Mouse (Mus musculus) frontal cortex, postnatal 25 days (tissue): ENCODE measurements at regions not wholly inside any gene's neighbourhood (a gene's known extent, or its start where the extent isn't known, plus 50 kb on each side); places are given as distances from the start of the nearest gene placed in this dataset.

Experiments used
- DNase-seq, 2 experiments: peaks; one replicate each; pipeline ENCODE4 v3.0.0; 2022; ENCODE audit warnings: low spot score in 2 of 2

DNA sequence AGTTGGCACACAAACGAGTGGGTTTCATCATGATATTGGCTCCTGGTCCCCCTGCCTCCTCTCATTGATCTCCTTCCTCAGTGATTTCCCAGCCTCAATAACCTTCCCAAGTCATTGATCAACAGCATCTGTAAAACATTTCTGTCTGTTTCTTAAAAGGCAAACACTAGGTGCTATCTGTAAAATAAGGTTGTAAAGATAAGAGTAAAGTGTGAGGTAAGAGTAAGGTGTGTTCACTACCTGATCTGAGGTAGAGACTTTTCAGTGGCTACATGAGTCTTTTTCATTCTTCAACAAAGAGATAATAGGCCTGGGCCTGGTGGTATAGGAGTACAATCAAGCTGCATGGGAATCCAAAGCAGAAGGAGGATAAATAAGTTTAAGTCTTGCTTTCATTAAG is 55.7 kb downstream of the Plk2 start:
- DNase-seq, result no peak

DNA sequence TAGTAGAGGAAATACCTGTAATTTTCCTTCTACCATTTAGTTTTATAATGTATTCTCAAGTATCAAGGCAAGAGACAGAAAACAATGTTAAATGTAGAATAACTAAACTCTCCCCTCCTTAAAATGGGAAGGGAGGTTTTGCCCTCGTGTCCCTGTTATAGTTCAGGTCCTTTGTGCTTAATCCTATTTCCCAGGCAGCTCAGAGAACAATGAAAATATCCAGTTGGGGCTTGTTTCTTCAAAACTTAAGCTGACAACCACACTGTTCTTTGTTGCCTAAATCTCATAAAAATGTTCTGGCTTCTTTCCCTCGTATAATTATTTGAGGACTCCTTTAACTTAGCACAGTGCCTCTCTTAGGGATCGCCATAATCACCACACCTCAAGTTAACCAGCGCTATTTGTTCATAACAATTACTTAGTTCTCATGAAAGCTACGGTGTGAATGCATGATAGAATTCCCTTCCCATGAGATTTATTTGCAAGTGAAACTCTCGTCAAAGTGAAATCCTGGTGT is 57.2 kb downstream of the Plk2 start:
- no peak for DNase-seq

DNA sequence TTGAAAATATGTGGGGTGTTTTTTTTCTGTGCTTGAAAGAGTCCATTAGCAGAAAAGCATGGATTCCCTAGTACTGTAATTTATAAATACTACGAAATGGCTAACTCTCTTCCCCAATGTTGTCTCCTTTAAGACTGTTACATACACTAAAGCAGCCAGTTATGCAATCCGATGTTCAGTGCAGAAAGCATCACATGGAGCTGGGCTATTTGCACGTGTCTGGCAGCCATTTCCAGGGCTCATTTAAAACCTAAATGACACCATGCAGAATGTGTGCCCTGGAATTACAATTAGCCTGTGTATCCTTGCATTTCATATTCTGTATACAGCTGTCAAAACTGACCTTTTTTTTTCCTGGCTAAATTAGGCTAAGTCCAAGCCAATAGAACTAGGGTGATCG is 60.2 kb downstream of the Plk2 start:
- DNase-seq, result no peak

DNA sequence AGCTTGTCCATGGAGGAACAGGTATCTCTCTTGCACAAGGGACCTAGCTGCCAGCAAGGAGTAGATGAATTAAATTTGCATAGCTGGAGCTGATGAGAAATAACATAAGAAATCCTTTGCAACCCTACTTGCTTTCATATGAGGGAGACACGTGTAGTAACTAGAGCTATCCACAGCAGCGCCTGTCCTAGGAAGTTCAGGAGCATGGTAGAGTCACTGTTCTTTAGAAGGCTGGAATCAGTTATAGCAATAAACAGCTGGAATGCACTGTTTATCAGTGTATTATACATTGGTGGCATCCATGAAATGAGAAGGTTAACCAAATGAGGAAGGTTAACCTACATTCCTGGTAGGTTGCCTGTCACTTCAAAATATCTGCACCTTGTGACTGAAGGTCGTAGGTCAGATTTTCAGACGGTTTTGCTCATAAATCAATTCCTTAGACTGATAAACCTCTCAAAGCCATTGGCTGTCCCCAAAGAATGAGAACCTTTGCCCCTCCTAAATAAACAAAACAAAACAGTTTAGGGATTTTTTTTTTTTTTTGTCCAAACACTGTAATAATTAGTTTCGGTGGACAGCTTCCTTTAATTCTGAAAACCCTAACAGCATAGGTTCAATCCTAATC is 60.8 kb downstream of the Plk2 start:
- no peak for DNase-seq

DNA sequence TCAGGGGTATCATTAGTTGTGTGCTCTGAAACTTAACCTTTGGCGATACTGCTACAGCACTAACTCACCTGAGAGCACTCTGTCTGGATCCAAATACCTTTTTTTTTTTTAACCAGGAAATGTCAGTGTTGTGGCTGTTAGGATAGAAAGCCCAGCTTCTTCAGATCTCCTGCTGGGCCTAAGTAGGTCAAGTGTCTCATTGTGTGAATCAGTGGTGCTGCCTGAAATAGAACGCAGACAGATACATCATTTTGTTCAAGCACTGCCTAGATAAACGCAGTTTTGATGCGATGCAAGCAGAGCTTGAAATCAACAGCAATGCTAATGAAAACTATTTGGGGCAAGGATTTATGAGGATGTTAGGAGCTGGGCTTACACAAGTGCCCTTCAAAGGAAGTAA is 63.9 kb downstream of the Plk2 start:
- DNase-seq, result no peak

DNA sequence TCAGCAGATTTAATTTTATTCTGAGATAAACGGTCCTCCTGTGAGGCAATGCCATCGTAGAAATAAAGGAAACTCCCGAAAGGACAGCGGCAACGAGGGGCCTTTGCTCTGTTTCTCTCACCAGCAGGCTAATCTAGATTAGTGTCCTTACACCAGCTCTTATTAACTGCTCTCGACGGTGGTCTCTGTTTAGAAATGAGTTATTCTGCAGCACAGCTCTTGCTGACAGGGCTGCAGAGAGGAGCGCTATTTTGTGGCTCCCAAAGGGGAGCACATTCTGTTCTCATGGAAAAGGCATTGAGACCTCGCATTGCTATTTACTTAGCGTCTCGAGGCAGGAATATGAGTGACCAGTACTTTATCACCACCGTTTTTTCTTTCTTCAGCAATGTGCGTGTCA is 66.7 kb downstream of the Plk2 start:
- no peak for DNase-seq

DNA sequence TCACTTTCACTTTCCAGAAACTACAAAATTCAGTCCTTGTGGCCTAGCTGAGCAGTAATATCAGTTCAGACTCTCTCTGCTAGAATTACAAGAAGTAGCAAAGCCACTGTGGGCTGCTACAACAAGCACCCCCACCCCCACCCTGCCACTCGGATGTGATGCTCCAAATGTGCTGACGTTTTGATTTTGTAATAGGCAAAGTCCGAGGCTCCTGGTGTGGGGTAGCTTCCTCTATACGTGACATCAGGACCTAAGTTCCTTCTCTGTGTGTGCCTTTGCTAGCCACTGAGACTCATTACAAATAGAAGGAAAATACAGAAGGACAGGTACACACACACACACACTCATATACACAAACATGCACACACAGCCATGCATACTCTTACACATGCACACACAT is 76.7 kb downstream of the Plk2 start:
- DNase-seq, result no peak

DNA sequence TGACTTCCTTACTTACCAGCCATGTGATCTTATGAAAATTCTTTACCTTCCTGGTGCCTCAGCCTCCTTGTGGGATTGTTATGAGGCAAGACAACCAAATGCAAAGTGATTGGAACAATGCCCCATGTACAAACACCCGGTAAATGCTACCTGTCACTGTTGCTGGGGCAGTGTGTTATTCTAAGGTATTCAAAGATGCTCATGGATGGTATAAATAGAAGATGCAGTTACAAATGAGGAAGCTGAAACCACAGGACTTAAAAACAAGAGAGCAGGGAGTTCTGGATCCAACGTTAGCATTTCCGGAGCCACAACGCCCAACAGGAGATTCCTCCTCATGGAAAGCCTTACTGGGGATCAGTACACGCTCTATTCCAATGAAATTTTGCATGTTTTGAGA is 82.9 kb downstream of the Plk2 start:
- DNase-seq, result no peak

DNA sequence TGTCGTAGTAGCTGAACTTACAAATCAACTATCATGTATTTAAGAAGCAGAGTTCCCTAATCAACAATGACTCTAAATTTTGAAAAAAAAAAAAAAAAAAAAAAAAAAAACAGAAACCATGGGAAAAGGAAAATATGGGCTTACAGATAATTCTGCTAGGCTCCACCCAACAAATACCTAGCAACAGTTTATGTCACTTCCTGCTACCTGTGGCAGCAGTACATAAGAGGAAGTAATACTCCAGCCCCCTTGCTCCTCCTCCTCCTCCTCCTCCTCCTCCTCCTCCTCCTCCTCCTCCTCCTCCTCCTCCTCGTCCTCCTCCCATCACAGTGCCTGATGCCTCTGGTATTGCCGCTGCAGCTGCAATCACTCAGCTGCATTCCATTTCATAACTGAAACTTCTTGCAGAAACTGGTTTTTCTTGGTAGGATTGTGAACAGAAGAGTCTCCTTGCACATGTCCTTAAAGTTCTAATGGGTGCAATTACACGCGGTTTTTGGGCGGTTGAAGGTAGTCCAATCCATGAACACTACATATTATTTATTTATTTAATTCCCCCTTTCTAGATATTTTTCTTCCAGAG is 89.6 kb downstream of the Plk2 start:
- no peak for DNase-seq

DNA sequence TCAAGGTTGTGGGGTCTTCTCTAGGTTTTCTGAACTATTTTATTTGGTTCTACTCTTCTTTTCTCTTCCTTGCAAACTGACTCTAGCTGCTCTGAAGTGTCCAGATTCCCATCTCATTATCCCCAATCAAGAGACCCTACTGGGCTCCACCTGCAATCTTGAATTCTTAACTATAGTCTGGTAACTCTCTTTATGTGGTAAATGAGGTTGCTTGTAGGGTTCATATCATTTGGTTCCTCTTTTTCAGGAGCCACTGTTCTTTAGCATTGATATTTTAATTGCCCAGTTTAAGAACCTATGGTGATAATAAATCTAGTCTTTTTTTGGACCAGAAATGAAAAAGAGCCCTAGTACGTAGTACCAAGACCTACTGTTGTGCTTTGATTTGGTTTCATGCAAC is 90.7 kb downstream of the Plk2 start:
- no peak for DNase-seq

DNA sequence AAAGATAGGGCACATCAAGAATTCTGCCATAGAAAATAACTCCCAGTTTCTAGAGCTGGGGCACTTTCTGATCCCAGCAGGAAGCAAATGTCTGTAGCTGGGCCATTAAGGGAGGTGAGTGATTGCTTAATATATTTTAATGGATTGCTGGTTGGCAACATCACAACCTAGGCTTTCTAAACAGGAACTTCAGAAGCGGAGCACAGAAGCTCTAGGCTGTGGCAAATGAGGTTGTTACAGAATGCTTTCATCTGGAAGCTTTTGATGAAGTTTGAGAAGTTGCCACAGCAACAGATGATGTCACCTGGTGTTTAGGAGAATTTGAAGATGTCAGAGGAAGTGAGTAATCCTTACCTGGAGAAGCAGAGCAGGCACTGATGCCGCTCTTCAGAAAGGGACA is 95.3 kb downstream of the Plk2 start:
- no peak for DNase-seq

DNA sequence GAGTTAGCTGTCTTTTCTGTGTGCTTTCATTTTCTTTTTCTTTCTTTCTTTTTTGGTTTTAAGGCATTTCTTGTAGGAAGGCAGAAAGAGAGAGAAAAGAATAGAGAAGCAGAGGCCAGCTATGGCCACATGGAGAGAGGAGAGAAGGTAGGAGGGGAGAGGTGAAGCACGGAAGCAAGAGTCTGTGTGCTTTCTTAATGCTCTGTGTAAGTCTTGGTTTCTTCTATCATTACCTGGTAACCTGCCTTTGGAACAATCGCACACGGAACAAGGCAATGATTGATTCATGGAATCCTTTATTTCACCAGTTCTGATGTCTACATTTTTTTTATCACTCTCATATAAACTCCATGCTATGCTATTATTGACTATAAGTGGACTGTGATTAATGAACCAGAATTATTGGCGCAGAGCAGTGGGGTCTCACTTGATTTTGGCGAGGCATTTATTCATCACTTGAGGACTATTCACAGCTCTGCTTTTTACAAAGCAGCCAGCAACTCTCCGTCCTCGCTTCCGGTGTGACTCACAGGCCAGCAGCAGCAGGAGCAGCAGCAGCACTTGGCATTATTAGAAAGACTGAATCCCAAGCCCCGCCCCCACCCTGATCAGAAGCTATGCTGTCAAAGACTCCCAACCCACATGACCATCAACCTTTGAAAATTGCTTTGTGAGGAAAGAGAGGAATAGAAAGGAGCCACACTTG is 97.6 kb downstream of the Plk2 start:
- DNase-seq, result no peak

DNA sequence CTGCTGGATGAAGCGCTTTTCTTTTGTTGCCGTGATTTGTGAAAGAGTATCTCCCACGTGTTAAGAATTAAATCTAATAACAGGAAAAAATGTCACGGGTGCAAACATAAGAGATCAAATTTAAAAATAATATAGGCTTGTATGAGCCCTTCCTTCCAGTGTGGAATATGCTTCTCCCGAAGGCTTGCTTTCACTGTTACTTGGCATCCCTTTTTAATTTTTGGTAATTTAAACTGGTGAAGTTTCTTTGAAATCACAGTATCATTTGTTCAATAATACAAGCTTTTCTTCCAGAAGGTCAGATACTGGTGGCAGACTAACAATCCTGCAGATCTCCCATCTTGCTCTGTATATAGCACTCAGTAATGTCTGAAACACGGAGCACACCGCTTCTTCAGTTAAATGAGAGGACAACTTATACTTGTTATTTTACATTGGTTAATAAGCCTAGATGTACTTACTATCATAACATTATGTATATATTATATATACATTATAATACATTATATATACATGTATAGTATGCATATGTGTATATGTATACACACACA is 98.2 kb downstream of the Plk2 start:
- DNase-seq, result no peak

DNA sequence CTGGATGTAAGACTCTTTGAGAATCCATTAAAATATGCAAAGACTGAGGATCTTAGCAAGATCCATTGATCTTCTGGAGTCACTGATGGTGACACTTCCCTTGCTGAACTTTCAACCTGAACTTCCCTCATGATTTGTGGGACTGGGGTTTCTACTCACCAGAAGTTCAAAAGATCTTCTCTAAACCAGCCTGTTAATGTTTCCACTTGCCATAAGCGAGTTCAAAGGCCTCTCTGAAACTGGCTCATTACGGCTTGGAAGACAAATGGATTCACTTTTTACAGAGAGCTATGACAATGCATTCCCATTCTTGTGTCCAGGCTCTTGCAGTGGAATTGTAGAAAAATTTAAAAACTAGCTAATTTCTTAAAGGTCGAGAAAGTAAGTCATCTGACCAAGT is 102.6 kb downstream of the Plk2 start:
- no peak for DNase-seq

DNA sequence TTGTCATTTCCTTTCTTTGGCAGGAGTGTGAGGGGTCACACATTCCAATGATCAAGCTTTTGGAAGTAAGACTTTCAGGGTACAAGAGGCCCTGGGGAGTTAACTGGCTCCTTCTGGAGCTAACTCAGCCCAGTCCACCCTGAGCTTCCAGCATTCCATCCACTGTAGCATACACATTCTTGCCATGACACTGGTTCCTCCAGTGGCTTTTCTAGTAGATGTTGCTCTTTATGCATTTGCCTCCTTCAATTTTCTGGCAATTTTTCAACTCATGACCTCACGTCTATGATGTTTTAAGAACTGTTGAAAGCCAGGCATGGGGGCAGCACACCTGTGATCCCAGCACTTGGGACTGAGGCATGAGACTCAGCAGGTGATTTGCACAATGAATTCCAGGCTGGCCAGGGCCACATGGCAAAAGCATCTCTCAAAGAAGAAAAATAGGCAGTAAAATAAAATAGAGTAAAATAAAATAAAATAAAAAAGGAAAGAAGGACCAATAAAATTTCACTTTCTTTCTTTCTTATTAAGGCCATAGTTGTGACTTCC is 113.0 kb downstream of the Plk2 start:
- no peak for DNase-seq

DNA sequence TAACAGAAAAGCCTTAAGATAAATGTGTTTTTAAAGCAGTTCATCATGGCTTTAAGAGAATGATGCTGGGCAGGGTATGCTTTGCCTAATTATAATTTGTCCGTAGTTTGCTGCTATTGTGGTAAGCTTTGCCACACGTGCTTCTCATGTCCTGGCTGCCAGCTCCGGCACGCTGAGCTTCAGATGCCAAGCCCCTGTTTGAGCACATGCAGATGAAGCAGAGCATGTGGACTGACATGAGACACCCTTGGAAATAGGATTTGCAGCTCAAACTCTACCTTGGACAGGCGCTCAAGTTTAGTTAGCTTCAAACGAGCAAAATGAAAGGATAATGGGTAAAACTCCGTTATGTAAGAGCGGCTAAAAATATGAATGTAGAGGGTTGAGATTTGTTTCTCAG is 123.1 kb downstream of the Plk2 start:
- peak in 1 of 2 experiments; percentile 20 for DNase-seq

DNA sequence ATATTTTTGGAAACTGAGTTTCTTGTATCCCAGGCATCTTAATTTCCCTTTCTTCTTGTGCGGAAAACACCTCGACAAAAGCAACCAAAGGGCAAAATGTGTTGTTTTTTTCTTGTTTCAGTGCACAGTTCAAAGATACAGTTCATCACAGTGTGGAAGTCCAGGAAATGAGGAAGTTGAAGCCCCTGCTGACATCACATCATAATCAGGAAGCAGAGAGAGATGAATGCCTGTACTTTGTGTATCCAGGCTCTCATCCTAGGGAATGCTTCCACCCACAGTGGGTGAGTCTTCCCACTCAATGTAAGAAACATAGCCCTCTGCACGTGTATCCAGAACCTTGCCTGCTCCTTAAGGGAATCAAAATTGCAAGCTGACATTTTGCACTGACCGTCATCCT is 128.1 kb downstream of the Plk2 start:
- no peak for DNase-seq

DNA sequence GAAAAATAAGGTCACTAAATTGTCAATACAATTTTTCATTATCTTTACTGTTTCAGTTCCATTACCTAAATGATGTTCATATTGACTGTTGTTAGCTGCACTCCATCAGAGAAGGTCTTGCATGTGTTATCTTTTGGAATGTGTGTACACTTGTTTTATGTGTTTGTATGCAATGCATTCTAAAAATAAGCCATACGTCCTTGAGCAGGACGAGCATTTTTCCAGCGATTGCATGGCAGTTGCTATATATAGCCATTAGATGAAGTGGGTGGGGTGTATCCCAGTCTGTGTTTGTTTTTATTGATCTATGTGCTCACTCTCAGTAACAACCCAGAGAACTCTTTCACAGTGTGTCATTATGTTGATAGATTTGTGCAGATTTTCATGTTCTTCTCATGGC is 132.8 kb downstream of the Plk2 start:
- DNase-seq, result no peak

DNA sequence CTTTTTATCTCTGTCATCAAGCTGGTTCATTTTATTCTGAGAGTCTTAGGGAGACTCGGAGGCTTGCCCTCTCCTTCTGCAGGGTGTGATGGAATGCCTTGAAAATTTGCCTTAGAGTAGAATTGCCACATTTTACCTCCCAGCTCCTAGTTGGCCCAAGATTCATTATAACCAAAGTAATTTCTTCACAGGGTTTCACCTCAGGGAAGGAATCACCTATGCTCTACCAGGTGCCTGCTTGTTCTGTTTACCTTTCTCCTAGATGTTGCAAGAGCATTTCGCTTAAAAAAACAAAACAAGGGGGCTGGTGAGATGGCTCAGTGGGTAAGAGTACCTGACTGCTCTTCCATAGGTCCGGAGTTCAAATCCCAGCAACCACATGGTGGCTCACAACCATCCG is 134.8 kb downstream of the Plk2 start:
- DNase-seq, result no peak

DNA sequence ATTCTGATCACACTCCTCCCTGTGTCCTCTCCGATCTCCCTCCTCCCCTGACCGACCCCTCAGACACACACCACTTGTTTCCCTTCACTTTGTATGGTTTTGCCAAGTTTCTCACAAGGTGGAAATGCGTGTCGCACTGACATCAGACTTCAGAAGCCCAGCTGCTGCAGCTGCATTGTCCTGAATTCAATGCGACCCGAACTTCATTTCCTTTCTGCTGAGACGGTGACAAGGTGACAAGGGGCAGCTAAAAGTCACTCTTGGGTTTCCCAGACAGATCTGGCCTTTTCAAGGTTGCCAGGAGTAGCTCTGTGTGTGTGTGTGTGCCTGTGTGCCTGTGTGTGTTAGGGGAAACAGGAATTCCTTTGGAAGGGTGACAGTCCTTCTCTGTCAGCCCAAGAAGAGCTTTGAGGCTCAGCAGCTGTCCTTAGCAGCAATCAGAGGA is 139.5 kb downstream of the Plk2 start:
- no peak for DNase-seq

DNA sequence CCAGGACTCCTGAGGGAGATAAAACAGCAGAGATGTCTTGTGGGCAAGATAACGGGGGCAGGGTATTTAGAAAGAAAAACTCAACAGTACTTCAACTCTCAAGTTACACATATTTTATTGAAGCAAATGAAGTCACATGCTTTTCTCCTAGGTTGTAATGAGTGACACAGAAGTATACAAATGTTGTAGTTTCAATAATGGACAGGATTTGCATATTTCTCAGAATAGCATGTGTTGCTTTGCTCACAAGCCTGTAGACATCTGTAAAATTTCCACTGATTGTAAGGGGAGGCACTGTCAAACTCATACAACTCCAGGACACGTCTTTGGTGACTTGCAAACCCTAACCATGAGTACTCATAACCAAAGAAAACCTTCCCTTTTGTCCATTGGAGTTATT is 140.9 kb downstream of the Plk2 start:
- DNase-seq, result no peak

DNA sequence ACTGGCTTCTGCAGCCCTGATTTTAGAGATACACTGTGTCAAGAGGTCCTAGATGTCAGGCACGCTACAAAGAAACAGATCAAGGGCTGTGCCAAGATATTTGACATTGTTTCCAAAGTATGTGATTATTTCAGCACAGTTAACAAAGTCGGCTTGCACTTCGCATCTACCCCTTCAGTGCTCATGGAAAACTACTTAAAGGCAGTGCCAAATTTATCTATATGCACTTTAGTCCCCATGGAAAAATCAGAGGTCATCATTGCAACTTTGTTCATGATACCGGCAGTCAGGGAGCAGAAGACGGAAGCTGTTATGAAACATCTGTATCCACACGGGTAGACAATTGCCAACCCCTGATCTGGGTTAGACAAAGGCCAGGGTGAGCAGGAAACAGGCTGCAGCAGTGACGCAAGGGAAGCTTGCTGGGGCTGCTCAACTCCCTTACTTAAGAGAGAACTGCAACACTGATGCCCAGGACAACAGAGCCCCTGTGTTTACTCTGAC is 143.2 kb downstream of the Plk2 start:
- no peak for DNase-seq
